Mouse (Mus musculus): ENCODE data around the gene Cltc.

The Cltc gene

GRCm38 (mm10) chr11:86683395-86684125 is 73.8 kb downstream of the Cltc start, which contains the start of the genes Vmp1 and Ptrh2:
Gene Vmp1, minus strand, starts transcription at chr11:86683836.
Gene Ptrh2, plus strand, starts transcription at chr11:86683985.
- peak; percentile 99 for DNase-seq (ENCODE audit: inconsistent ontology term)

- DNase-seq (ENCODE audit: inconsistent ontology term) = no peak
These were observed 74.5 kb downstream of the Cltc start for GRCm38 (mm10) chr11:86682861-86683260.

GRCm38 (mm10) chr11:86681423-86681822 is 75.9 kb downstream of the Cltc start:
- no peak for DNase-seq (ENCODE audit: inconsistent ontology term)

GRCm38 (mm10) chr11:86680729-86681128 is 76.6 kb downstream of the Cltc start:
- DNase-seq (ENCODE audit: inconsistent ontology term) = no peak

- no peak for DNase-seq (ENCODE audit: inconsistent ontology term)
These were observed 78.4 kb downstream of the Cltc start for GRCm38 (mm10) chr11:86678957-86679356.

GRCm38 (mm10) chr11:86675520-86675919 is 81.8 kb downstream of the Cltc start:
- DNase-seq (ENCODE audit: inconsistent ontology term) = no peak

- no peak for DNase-seq (ENCODE audit: inconsistent ontology term)
These were observed 84.6 kb downstream of the Cltc start for GRCm38 (mm10) chr11:86672772-86673171.

- no peak for DNase-seq (ENCODE audit: inconsistent ontology term)
These were observed 86.2 kb downstream of the Cltc start for GRCm38 (mm10) chr11:86671041-86671675.

- no peak for DNase-seq (ENCODE audit: inconsistent ontology term)
These were observed 89.2 kb downstream of the Cltc start for GRCm38 (mm10) chr11:86668169-86668568.

- no peak for DNase-seq (ENCODE audit: inconsistent ontology term)
These were observed 89.8 kb downstream of the Cltc start for GRCm38 (mm10) chr11:86667553-86667952.

- no peak for DNase-seq (ENCODE audit: inconsistent ontology term)
These were observed 93.0 kb downstream of the Cltc start for GRCm38 (mm10) chr11:86664406-86664805.

- DNase-seq (ENCODE audit: inconsistent ontology term) = no peak
These were observed 93.4 kb downstream of the Cltc start for GRCm38 (mm10) chr11:86663977-86664376.

- DNase-seq (ENCODE audit: inconsistent ontology term) = no peak
These were observed 94.1 kb downstream of the Cltc start for GRCm38 (mm10) chr11:86662986-86663895.

GRCm38 (mm10) chr11:86657863-86658262 is 99.5 kb downstream of the Cltc start:
- no peak for DNase-seq (ENCODE audit: inconsistent ontology term)

GRCm38 (mm10) chr11:86656849-86657567 is 100.4 kb downstream of the Cltc start:
- no peak for DNase-seq (ENCODE audit: inconsistent ontology term)

- DNase-seq (ENCODE audit: inconsistent ontology term) = peak; percentile 54
These were observed 101.7 kb downstream of the Cltc start for GRCm38 (mm10) chr11:86655671-86656070.

GRCm38 (mm10) chr11:86654096-86654495 is 103.3 kb downstream of the Cltc start:
- DNase-seq (ENCODE audit: inconsistent ontology term) = peak; percentile 17

- DNase-seq (ENCODE audit: inconsistent ontology term) = peak; percentile 78
These were observed 103.9 kb downstream of the Cltc start for GRCm38 (mm10) chr11:86653446-86653845.

- peak; percentile 75 for DNase-seq (ENCODE audit: inconsistent ontology term)
These were observed 104.8 kb downstream of the Cltc start for GRCm38 (mm10) chr11:86652578-86652979.

GRCm38 (mm10) chr11:86650676-86651075 is 106.7 kb downstream of the Cltc start:
- DNase-seq (ENCODE audit: inconsistent ontology term) = peak; percentile 76

GRCm38 (mm10) chr11:86649542-86649941 is 107.8 kb downstream of the Cltc start:
- no peak for DNase-seq (ENCODE audit: inconsistent ontology term)
